Mouse (Mus musculus): ENCODE measurements at regions not wholly inside any gene's neighbourhood (a gene's known extent, or its start where the extent isn't known, plus 50 kb on each side); places are given as distances from the start of the nearest gene placed in this dataset.

DNA sequence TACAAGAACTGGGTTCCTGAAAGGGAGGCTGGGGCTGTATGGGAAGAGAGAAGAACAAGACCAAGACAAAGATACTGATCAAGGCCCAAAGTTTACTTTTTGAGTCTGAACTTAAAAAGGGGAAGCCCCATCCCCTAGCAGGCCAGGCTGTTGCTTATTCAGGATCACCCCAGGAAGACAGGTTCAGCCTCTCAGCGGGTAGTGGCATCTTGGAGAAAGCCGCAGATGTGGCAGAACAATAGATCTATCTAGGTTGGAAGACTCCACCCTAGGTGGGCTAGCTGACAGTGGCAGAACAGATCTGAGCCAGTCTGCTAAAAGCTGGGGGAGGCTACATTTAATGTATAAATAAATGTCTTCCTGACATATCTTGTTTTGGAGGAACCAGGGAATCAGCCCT lies 450.8 kb downstream of the Bckdhb start:
- H3K9me3 ChIP-seq (ENCODE audit: control insufficient read depth, low read length): no peaks in the 10 kb centered on the region
- ATAC-seq: no peak
- H3K9ac ChIP-seq (replicated peaks; ENCODE audit: low read depth, low read length): no peak overlapping the region
- no peaks in the 10 kb centered on the region for H3K36me3 ChIP-seq (ENCODE audit: control insufficient read depth, insufficient read depth)
- no peaks in the 10 kb centered on the region for H3K27me3 ChIP-seq (replicated peaks; ENCODE audit: control insufficient read depth, insufficient read depth, low read length)
- no peak overlapping the region for H3K4me3 ChIP-seq (replicated peaks; ENCODE audit: low read length)
- no peaks in the 10 kb centered on the region for H3K4me1 ChIP-seq (replicated peaks; ENCODE audit: control insufficient read depth, insufficient read depth, low read length)
- H3K4me2 ChIP-seq (ENCODE audit: low read length): no peak overlapping the region
- WGBS: 59% methylated on average over 2 of the region's 2 CpGs
- H3K27ac ChIP-seq (ENCODE audit: low read length): no peak overlapping the region

DNA sequence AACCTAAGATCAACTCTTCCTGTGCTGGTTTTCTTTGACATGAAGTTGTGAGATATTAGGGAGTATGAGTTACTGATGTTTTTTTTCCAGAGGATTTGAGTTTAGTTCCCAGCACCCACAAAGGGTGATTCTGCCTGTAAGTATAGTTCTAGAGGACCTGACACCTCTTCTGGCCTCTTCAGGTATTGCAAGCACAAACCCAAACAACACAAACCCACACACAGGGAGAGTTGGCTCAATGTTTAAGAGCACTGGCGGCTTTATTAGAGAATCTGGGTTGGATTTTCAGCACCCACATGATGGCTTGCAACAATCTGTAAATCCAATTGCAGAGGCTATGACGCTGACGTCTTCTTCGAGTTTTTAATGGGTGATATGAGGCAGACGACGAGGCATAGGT lies 451.7 kb downstream of the Bckdhb start:
- Histone ChIP-seq H3K4me3 (replicated peaks; ENCODE audit: low read length) (no peak overlapping the region), H3K4me2 (ENCODE audit: low read length) (no peak overlapping the region), H3K27ac (ENCODE audit: low read length) (no peak overlapping the region), H3K4me1 (replicated peaks; ENCODE audit: control insufficient read depth, insufficient read depth, low read length) (no peaks in the 10 kb centered on the region), H3K9ac (replicated peaks; ENCODE audit: low read depth, low read length) (no peak overlapping the region), H3K27me3 (replicated peaks; ENCODE audit: control insufficient read depth, insufficient read depth, low read length) (no peaks in the 10 kb centered on the region), H3K36me3 (ENCODE audit: control insufficient read depth, insufficient read depth) (no peaks in the 10 kb centered on the region), H3K9me3 (ENCODE audit: control insufficient read depth, low read length) (no peaks in the 10 kb centered on the region)
- 94% methylated on average over 6 of the region's 6 CpGs for WGBS
- ATAC-seq: no peak

GRCm38 (mm10) chr9:84381942-84382341 lies 457.0 kb downstream of the Bckdhb start:
- Histone ChIP-seq H3K9ac (replicated peaks; ENCODE audit: low read depth, low read length) (no peak overlapping the region), H3K27ac (ENCODE audit: low read length) (no peak overlapping the region), H3K36me3 (ENCODE audit: control insufficient read depth, insufficient read depth) (no peaks in the 10 kb centered on the region), H3K4me3 (replicated peaks; ENCODE audit: low read length) (no peak overlapping the region), H3K4me1 (replicated peaks; ENCODE audit: control insufficient read depth, insufficient read depth, low read length) (no peaks in the 10 kb centered on the region), H3K4me2 (ENCODE audit: low read length) (no peak overlapping the region), H3K27me3 (replicated peaks; ENCODE audit: control insufficient read depth, insufficient read depth, low read length) (no peaks in the 10 kb centered on the region), H3K9me3 (ENCODE audit: control insufficient read depth, low read length) (no peaks in the 10 kb centered on the region)
- no peak for ATAC-seq

DNA sequence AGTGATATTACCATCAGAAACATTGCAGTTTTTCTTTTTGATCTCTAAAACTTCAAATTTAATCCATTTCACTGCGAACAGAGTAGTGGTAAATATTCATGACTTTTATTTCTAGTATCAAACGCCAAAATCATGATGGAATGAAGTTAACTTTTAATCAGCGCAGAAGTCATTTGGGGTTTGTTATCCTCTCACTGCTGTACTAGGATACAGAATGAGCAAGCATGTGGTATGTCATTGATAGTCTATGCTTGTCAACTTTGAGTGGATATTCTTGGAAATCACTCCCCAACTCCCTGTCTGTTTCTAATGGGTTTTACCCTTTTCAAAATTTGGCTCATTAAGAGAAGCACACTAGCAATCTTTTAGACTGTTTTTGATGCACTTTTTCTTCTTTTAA lies 464.9 kb downstream of the Bckdhb start:
- Histone ChIP-seq H3K9ac (replicated peaks; ENCODE audit: low read depth, low read length) (no peak overlapping the region), H3K36me3 (ENCODE audit: control insufficient read depth, insufficient read depth) (no peaks in the 10 kb centered on the region), H3K4me2 (ENCODE audit: low read length) (no peak overlapping the region), H3K4me1 (replicated peaks; ENCODE audit: control insufficient read depth, insufficient read depth, low read length) (no peaks in the 10 kb centered on the region), H3K9me3 (ENCODE audit: control insufficient read depth, low read length) (no peaks in the 10 kb centered on the region), H3K4me3 (replicated peaks; ENCODE audit: low read length) (no peak overlapping the region), H3K27me3 (replicated peaks; ENCODE audit: control insufficient read depth, insufficient read depth, low read length) (no peaks in the 10 kb centered on the region), H3K27ac (ENCODE audit: low read length) (no peak overlapping the region)
- no peak for ATAC-seq
- WGBS: 84% methylated on average over 3 of the region's 3 CpGs

DNA sequence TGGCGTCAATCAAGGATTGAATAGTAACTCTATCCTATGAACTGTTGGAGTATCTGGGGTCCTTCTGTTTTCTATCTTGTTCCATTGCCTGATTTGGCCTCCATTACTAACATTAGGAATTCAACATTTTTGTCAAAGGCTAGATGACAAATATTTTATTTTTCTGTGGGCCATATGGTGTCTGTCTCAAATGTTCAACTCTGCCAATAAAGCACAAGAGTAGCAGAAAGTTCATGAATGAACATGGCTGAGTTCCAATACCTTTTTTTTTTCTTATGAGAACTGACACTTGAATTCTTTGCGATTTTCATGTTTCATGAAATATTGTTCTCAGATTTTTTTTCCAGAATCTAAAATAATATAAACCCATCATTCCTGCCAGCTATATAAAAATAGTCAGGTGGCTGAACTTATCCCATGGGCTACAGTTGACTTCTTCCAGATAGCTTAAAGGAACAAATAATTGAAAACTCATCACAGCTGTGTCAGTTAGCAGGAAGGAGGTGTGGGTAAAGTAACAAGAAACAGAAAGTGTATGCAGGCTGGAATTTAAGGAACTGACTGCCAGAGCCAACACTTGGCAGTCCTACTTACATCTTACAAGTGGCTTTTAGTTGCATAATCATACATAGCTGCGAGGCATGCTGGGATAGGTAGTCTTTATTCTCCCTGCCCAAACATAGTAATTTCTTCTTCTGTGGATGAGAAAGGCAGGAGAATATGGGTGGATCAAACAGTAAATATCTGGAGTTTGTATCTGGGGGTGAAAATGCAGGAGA lies 469.8 kb downstream of the Bckdhb start:
- peak; percentile 55; the same call in 1 of the 2 replicates for ATAC-seq
- Histone ChIP-seq H3K4me3 (replicated peaks; ENCODE audit: low read length) (no peak overlapping the region), H3K9ac (replicated peaks; ENCODE audit: low read depth, low read length) (no peak overlapping the region), H3K4me1 (replicated peaks; ENCODE audit: control insufficient read depth, insufficient read depth, low read length) (no peaks in the 10 kb centered on the region), H3K4me2 (ENCODE audit: low read length) (no peak overlapping the region), H3K27ac (ENCODE audit: low read length) (no peak overlapping the region), H3K9me3 (ENCODE audit: control insufficient read depth, low read length) (no peaks in the 10 kb centered on the region), H3K27me3 (replicated peaks; ENCODE audit: control insufficient read depth, insufficient read depth, low read length) (no peaks in the 10 kb centered on the region), H3K36me3 (ENCODE audit: control insufficient read depth, insufficient read depth) (no peaks in the 10 kb centered on the region)
- 79% methylated on average over 3 of the region's 3 CpGs for WGBS

- Histone ChIP-seq H3K4me2 (ENCODE audit: low read length) (no peak overlapping the region), H3K27ac (ENCODE audit: low read length) (no peak overlapping the region), H3K4me1 (replicated peaks; ENCODE audit: control insufficient read depth, insufficient read depth, low read length) (no peaks in the 10 kb centered on the region), H3K36me3 (ENCODE audit: control insufficient read depth, insufficient read depth) (no peaks in the 10 kb centered on the region), H3K4me3 (replicated peaks; ENCODE audit: low read length) (no peak overlapping the region), H3K9ac (replicated peaks; ENCODE audit: low read depth, low read length) (no peak overlapping the region), H3K27me3 (replicated peaks; ENCODE audit: control insufficient read depth, insufficient read depth, low read length) (no peaks in the 10 kb centered on the region), H3K9me3 (ENCODE audit: control insufficient read depth, low read length) (no peaks in the 10 kb centered on the region)
- 89% methylated on average over 3 of the region's 3 CpGs for WGBS
- ATAC-seq: no peak
Observed at GRCm38 (mm10) chr9:84399481-84399880, 474.5 kb downstream of the Bckdhb start.

DNA sequence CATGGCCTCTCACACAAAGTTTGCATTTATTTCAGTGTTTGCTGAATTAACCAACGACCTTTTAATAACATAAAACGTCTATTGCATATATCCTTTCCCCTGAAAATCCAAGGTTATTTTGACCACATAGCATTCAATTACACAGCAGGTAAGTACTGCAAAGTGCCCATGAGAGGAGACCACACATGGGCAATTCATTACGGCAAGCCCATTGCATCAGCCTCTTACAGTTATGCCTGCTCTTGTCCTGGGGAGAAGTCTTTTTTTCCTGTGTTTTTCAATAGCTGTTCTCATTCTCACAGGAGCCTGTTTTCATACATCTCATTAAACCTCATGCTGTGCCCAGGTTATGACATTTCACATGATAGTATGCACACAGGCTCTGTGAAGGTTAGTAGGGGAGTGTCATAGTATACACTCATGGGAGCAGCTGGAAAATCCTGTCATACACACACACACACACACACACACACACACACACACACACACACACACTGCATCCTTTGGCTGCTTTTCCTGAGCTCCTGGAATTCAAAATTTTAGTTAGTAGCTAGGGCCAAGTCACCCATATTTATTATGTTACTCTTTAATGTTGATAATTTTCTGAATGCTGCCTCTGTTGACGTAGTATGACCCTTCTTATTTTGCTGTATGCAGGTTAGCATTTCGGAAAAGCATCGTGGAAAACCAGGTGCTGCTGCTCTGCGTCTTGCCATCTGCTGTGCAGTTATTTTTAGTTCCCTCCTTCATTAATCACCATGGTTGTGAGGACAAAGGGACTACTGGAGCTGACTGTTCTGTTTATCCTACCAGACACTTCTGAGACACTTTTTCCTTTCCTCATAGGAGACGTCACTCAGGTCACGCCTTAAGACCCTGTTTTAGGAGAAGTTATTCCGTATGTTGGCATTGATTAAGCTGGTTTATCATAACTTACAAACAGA lies 483.6 kb downstream of the Bckdhb start:
- H3K4me3 ChIP-seq (replicated peaks; ENCODE audit: low read length): no peak overlapping the region
- ATAC-seq: peak; percentile 80
- H3K9me3 ChIP-seq (ENCODE audit: control insufficient read depth, low read length): no peaks in the 10 kb centered on the region
- H3K4me2 ChIP-seq (ENCODE audit: low read length): no peak overlapping the region
- H3K9ac ChIP-seq (replicated peaks; ENCODE audit: low read depth, low read length): no peak overlapping the region
- no peaks in the 10 kb centered on the region for H3K36me3 ChIP-seq (ENCODE audit: control insufficient read depth, insufficient read depth)
- H3K4me1 ChIP-seq (replicated peaks; ENCODE audit: control insufficient read depth, insufficient read depth, low read length): no peaks in the 10 kb centered on the region; the same call in 1 of the 2 replicates
- no peaks in the 10 kb centered on the region for H3K27me3 ChIP-seq (replicated peaks; ENCODE audit: control insufficient read depth, insufficient read depth, low read length)
- 46% methylated on average over 10 of the region's 10 CpGs for WGBS
- no peak overlapping the region for H3K27ac ChIP-seq (ENCODE audit: low read length)
